Mouse (Mus musculus) heart, adult 9 months (tissue): Measurements from ENCODE around the gene Cdca8.

Source experiments
- DNase-seq, 2 experiments: peaks; one replicate each; pipeline ENCODE4 v3.0.0; 2022; ENCODE audit warnings: low spot score in 2 of 2

Gene Cdca8

GRCm38 (mm10) chr4:124880599-124880998, 58.5 kb downstream of the Cdca8 start, which contains the start of gene Epha10:
Gene Epha10 (plus strand): TSS chr4:124880899.
- no peak for DNase-seq

GRCm38 (mm10) chr4:124872719-124873118, 66.4 kb downstream of the Cdca8 start:
- DNase-seq: no peak
